Mouse (Mus musculus) hindbrain, postnatal 0 days (tissue): ENCODE measurements at regions not wholly inside any gene's neighbourhood (a gene's known extent, or its start where the extent isn't known, plus 50 kb on each side); places are given as distances from the start of the nearest gene placed in this dataset.

Source experiments
- ATAC-seq: fragments of 200-750 bp; cut with Nextera tagmentation; 2 replicates; pipeline ENCODE4 v1.8.0; 2017; ENCODE audit warnings: mild to moderate bottlenecking, moderate TSS enrichment, moderate library complexity
- DNase-seq: peaks from one replicate; pipeline ENCODE4 v3.0.0-alpha.2; 2015; ENCODE audit warnings: low spot score
- H3K27ac ChIP-seq: fragments of 300-500 bp; sonication (generic); 2 replicates; pipeline ENCODE4 v1.5.1; 2014; ENCODE audit warnings: mild to moderate bottlenecking
- H3K27me3 ChIP-seq: fragments of 300-500 bp; sonication (generic); 2 replicates; pipeline ENCODE4 v1.6.1; 2014; ENCODE audit warnings: low read length, mixed read lengths; ENCODE audit not compliant: insufficient read depth
- H3K36me3 ChIP-seq: fragments of 300-500 bp; sonication (generic); 2 replicates; pipeline ENCODE4 v1.6.1; 2014; ENCODE audit warnings: low read length, mixed read lengths; ENCODE audit not compliant: insufficient read depth
- H3K4me1 ChIP-seq: fragments of 300-500 bp; sonication (generic); 2 replicates; pipeline ENCODE4 v1.6.1; 2014; ENCODE audit warnings: antibody characterized with exemption, low read length, mixed read lengths; ENCODE audit not compliant: insufficient read depth
- H3K4me2 ChIP-seq: fragments of 300-500 bp; sonication (generic); 2 replicates; pipeline ENCODE4 v1.6.1; 2014; ENCODE audit warnings: low read depth, mild to moderate bottlenecking, low read length, moderate library complexity, mixed read lengths
- H3K4me3 ChIP-seq: fragments of 300-500 bp; sonication (generic); 2 replicates; pipeline ENCODE4 v1.5.1; 2014; ENCODE audit warnings: low read length
- H3K9ac ChIP-seq: fragments of 300-500 bp; sonication (generic); replicated peaks from 2 replicates; pipeline ENCODE4 v1.6.1; 2014; ENCODE audit warnings: mild to moderate bottlenecking, low read length, moderate library complexity, mixed read lengths
- H3K9me3 ChIP-seq: fragments of 300-500 bp; sonication (generic); 2 replicates; pipeline ENCODE4 v1.6.1; 2016; ENCODE audit warnings: low read length, mixed read lengths
- CTCF ChIP-seq: IDR thresholded peaks from 2 replicates; pipeline ENCODE4 v1.5.1; 2016; ENCODE audit warnings: antibody characterized with exemption, control low read depth, low read depth
- WGBS: fragments of 180-500 bp; shearing (Covaris S2); extraction: QIAGEN DNeasy Blood & Tissue Kit; methylation state at CpG from one replicate; pipeline ENCODE4 v1.1.7; 2014; 5-methylcytosine and 5-hydroxymethylcytosine counted together

DNA sequence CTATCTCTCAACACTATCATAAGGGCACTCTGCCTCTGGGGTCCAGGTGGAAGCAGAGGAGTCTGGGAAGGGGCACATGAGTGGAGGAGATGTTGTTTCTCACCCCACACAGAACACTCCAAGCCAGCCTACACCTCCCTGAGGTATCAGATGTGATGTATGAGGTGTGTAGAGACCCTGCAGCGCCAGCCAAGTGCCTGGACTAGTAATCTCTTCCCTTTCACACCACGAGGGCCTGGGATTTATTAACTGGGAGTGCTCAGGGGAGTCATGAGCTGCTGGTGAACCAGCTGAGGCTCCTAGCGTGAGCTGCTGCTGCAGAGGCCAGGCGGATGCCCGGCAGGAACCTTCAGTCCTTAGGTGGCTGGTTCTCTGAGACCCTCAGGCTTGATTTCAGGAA is 60.6 kb upstream of the Tle3 start:
- no peak for DNase-seq

DNA sequence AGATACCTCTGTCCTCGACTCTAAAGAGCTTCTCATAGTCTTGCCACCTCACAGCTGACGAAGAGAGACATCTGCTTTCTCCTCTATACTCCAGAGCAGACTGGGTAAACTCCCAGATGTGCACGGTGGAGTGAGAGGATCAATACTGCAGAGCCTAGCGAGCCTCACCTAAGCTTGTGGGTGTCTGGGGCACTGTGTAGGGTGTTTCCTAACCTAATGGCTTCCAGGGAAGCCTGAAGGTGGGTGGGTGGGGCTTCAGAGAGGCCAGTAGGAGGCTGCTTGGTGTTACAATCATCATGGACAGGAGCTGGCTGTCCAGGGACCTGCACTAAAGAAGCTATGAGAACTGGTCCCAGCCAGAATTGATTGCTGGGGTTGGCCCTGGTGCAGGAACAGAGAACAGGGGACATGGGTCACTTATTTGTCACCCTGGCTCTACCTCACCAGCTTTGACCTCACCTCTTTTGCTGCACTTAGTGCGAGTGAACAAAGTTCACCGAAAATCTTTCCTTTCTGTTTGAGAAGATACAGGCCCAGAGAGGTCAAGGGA is 57.5 kb upstream of the Tle3 start:
- 71% methylated on average over 6 of the region's 6 CpGs for WGBS
- H3K4me2 ChIP-seq = no peak overlapping the region
- no peak overlapping the region for H3K9ac ChIP-seq
- H3K36me3 ChIP-seq = no peaks in the 10 kb centered on the region
- no peak overlapping the region for H3K4me3 ChIP-seq
- DNase-seq (no peak), ATAC-seq (no peak)
- no peaks in the 10 kb centered on the region for H3K9me3 ChIP-seq
- H3K27ac ChIP-seq = no peak overlapping the region
- no peaks in the 10 kb centered on the region for H3K27me3 ChIP-seq
- TF ChIP-seq CTCF = no peak
- peaks cover 15% of the 10 kb centered on the region for H3K4me1 ChIP-seq

More for the DNA sequence above, 60.6 kb upstream of the Tle3 start:
- no peak overlapping the region for H3K4me2 ChIP-seq
- WGBS = 42% methylated on average over 5 of the region's 5 CpGs
- no peak overlapping the region for H3K9ac ChIP-seq
- H3K9me3 ChIP-seq = no peaks in the 10 kb centered on the region
- TF ChIP-seq CTCF = no peak
- ATAC-seq = no peak
- H3K27ac ChIP-seq = no peak overlapping the region
- no peaks in the 10 kb centered on the region for H3K36me3 ChIP-seq
- H3K4me1 ChIP-seq = peaks cover 12% of the 10 kb centered on the region; the same call in 1 of the 2 replicates
- H3K27me3 ChIP-seq = no peaks in the 10 kb centered on the region
- H3K4me3 ChIP-seq = no peak overlapping the region

DNA sequence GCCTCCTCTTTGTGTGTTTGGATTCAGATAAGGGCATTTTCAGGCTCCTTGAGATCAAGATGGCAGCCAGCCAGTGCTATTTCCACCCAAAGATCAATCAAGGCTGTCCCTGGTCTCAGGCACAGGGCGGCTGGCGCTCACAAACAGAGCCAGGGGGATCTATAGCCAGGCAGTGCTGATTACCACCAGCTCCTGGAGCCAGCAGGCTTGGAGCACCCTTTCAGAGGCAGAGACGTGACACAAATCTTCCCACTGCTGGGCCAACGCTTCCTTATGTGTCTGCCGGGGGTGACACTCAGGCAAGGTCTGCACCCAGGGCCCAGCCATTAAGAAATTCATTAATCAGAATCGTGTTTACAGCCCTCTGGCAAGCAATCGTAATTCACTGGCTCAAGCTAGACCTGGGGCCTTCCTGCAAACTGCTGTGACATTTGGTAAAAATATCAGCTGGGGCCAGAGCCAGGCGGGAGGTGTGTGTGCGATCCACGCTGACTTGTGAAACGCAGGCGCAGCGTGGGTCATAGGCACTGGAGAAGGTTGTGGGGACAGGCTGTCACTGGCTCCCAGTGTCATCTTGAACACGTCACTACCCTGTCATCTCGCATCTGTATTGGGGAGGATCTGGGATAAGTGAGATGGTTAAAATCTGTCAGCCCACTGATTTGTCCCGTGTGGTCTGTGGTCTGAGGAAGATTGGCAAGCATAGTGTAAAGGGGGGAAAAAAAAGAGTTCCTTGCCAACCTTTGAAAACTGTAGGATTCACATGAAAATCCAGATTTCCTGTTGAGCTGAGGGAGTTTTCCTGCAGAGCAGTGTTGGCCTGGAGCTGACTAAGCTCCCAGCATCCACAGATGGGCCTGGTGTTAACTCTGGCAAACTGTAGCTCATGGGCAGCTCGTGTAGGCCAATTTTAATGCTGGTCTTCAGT is 56.5 kb upstream of the Tle3 start:
- H3K27ac ChIP-seq = no peak overlapping the region; the same call in 1 of the 2 replicates
- H3K36me3 ChIP-seq = no peaks in the 10 kb centered on the region
- peak; percentile 53; the same call in 1 of the 2 replicates for ATAC-seq
- H3K9ac ChIP-seq = no peak overlapping the region
- peaks cover 16% of the 10 kb centered on the region for H3K4me1 ChIP-seq
- H3K9me3 ChIP-seq = no peaks in the 10 kb centered on the region
- no peak overlapping the region for H3K4me3 ChIP-seq
- no peaks in the 10 kb centered on the region for H3K27me3 ChIP-seq
- no peak overlapping the region for H3K4me2 ChIP-seq
- DNase-seq = peak; percentile 65
- WGBS = 30% methylated on average over 17 of the region's 17 CpGs
- no peak for TF ChIP-seq CTCF

DNA sequence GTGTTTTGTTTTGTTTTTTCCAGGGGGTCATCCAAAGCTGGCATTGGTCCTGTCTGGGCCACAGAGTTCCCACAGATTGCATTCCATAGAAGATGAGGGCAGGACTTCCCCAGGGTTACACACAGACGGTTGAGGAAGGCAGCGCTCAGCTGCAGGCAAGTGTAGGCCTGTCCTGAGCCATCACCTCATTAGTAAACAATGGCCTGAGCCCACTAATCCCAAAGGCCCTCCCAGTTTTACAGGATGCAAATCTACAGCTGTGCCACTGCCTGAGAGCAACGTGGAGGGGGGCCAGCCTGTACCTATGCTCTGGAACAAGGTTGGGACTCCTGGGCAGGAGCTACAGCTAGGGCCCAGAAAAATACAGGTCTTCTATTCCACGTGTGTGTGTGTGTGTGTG is 55.7 kb upstream of the Tle3 start:
- no peak overlapping the region for H3K9ac ChIP-seq
- no peaks in the 10 kb centered on the region for H3K36me3 ChIP-seq
- H3K9me3 ChIP-seq = no peaks in the 10 kb centered on the region
- no peak overlapping the region for H3K4me2 ChIP-seq
- peaks cover 16% of the 10 kb centered on the region for H3K4me1 ChIP-seq
- DNase-seq (peak; percentile 2), ATAC-seq (no peak)
- H3K27ac ChIP-seq = no peak overlapping the region
- no peaks in the 10 kb centered on the region for H3K27me3 ChIP-seq
- no peak overlapping the region for H3K4me3 ChIP-seq
- WGBS = 22% methylated on average over 4 of the region's 4 CpGs
- no peak for TF ChIP-seq CTCF

DNA sequence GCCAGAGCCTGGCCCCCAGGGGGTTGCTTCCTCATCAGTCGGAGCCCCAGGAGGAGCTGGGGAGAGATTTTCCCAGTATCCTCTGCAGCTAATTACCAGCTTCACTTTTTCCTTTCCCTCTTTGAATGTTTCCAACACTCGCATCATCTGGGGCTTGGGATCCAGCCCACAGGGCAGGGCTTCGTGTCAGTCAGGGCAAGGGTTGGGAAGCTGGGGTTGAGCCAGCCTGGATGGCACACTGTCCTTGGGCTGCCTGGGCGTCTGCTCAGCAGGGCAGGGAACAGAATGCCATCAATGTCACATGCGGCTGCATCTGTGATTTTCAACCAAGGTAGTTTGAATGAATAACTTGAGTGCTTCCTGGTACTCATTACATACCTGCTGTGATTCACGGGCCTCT is 52.4 kb upstream of the Tle3 start:
- Histone ChIP-seq H3K27ac (no peak overlapping the region), H3K9ac (no peak overlapping the region), H3K36me3 (no peaks in the 10 kb centered on the region), H3K4me1 (peaks cover 23% of the 10 kb centered on the region), H3K9me3 (no peaks in the 10 kb centered on the region), H3K4me3 (no peak overlapping the region), H3K27me3 (no peaks in the 10 kb centered on the region), H3K4me2 (no peak overlapping the region)
- ATAC-seq (no peak), DNase-seq (peak; percentile 51)
- TF ChIP-seq CTCF = no peak
- WGBS = 39% methylated on average over 6 of the region's 6 CpGs

DNA sequence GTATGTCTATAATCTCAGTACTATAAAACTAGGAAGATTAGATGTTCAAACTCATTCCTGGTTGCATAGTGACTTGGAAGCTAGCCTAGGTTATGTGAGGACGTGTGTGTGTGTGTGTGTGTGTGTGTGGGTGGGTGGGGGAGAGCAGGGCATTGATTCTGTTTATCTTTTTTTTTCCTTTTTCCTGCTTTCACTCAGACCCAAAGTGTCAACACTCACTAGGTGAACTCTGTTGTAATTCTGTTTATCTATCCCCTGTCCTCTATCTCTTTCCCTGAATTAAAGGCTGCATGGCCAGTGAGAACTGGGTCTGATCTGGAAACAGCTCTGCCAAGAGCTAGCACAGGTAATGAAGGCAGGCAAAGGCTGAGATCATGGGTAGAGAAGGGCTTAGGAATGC is 50.9 kb upstream of the Tle3 start:
- Histone ChIP-seq H3K4me1 (peaks cover 14% of the 10 kb centered on the region), H3K9me3 (no peaks in the 10 kb centered on the region), H3K27ac (no peak overlapping the region), H3K4me3 (no peak overlapping the region), H3K4me2 (no peak overlapping the region), H3K27me3 (no peaks in the 10 kb centered on the region), H3K36me3 (no peaks in the 10 kb centered on the region), H3K9ac (no peak overlapping the region)
- ATAC-seq = no peak
- no peak for DNase-seq
- WGBS = 92% methylated on average over 1 of the region's 1 CpGs
- TF ChIP-seq CTCF = no peak

DNA sequence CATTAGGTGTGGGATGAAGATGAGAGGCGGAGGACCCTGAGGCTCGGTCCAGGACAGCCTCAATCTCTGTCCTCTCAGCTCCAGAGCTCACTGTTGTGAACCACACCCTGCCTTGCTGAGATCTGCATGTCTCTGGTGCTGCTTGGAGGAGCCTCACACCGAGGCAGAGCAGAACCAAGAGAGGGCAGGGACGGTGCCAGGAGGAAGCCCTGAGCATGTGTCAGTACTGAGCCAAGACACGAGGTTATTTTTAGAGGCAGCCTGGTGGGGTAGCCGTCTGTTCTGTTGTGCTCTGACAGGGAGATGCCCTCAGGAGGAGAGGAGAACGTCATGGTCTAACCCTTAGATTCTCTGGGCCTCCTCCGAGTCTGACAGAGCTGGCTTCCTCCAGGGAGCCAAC is 50.3 kb upstream of the Tle3 start:
- Histone ChIP-seq H3K4me2 (no peak overlapping the region), H3K4me3 (no peak overlapping the region)

More for the DNA sequence above, 50.3 kb upstream of the Tle3 start:
- TF ChIP-seq CTCF = no peak
- no peak overlapping the region for H3K9ac ChIP-seq
- no peaks in the 10 kb centered on the region for H3K9me3 ChIP-seq
- no peak overlapping the region for H3K27ac ChIP-seq
- no peak for ATAC-seq
- H3K27me3 ChIP-seq = no peaks in the 10 kb centered on the region
- DNase-seq = no peak
- H3K36me3 ChIP-seq = no peaks in the 10 kb centered on the region
- WGBS = 51% methylated on average over 8 of the region's 8 CpGs
- peaks cover 14% of the 10 kb centered on the region for H3K4me1 ChIP-seq
